Mouse (Mus musculus) myocyte (in vitro differentiated cells): ENCODE measurements around the gene Slc25a43. TPM values are rescaled to one million over a fixed set of nuclear protein-coding genes. Genes with fewer than 3 reads are reported as not detected.

Source experiments
- H3K27me3 ChIP-seq: one replicate; pipeline ENCODE4 v1.6.1; 2011; ENCODE audit not compliant: control insufficient read depth, insufficient read depth, insufficient read length
- H3K36me3 ChIP-seq: one replicate; pipeline ENCODE4 v1.6.1; 2011; ENCODE audit not compliant: control insufficient read depth, insufficient read depth
- H3K4me2 ChIP-seq: one replicate; pipeline ENCODE4 v1.6.1; 2011; ENCODE audit warnings: low read depth, control low read depth
- H3K4me3 ChIP-seq: one replicate; pipeline ENCODE4 v1.5.1; 2011; ENCODE audit warnings: mild to moderate bottlenecking, control low read depth, moderate library complexity
- H3K79me2 ChIP-seq: one replicate; pipeline ENCODE4 v1.6.1; 2011; ENCODE audit not compliant: control insufficient read depth, insufficient read depth
- H3ac ChIP-seq: one replicate; pipeline ENCODE4 v1.6.1; 2011; ENCODE audit not compliant: control insufficient read depth, insufficient read length
- CEBPB ChIP-seq: IDR thresholded peaks from 2 replicates; pipeline ENCODE4 v1.6.1; 2011; ENCODE audit warnings: mild to moderate bottlenecking, moderate library complexity; ENCODE audit not compliant: poor library complexity, insufficient read depth, severe bottlenecking
- E2F4 ChIP-seq: IDR thresholded peaks from one replicate; pipeline ENCODE4 v1.6.1; 2011; ENCODE audit warnings: mild to moderate bottlenecking, control low read depth, moderate library complexity; ENCODE audit not compliant: insufficient read depth
- MAX ChIP-seq: IDR thresholded peaks from one replicate; pipeline ENCODE4 v1.6.1; 2011; ENCODE audit warnings: low read depth, mild to moderate bottlenecking, control low read depth
- MYOD1 ChIP-seq, 3 experiments: IDR thresholded peaks; one replicate each; pipeline ENCODE4 v1.6.1; 2011; ENCODE audit warnings: control low read depth in 2 of 3, low read depth in 2 of 3, mild to moderate bottlenecking in 2 of 3, moderate library complexity in 1 of 3; ENCODE audit not compliant: insufficient read length in 2 of 3, control insufficient read depth in 1 of 3
- MYOG ChIP-seq, 3 experiments: IDR thresholded peaks; one replicate each; pipeline ENCODE4 v1.6.1; 2011; ENCODE audit warnings: control low read depth in 2 of 3, low read depth in 2 of 3, mild to moderate bottlenecking in 2 of 3; ENCODE audit not compliant: insufficient read length in 2 of 3, control insufficient read depth in 1 of 3, insufficient read depth in 1 of 3
- POLR2A ChIP-seq: IDR thresholded peaks from one replicate; pipeline ENCODE4 v1.6.1; 2011; ENCODE audit warnings: low read depth, mild to moderate bottlenecking, control low read depth, moderate library complexity; ENCODE audit not compliant: insufficient read length
- POLR2AphosphoS2 ChIP-seq: IDR thresholded peaks from one replicate; pipeline ENCODE4 v1.6.1; 2011; ENCODE audit warnings: low read depth, control low read depth; ENCODE audit not compliant: insufficient read length
- REST ChIP-seq: IDR thresholded peaks from one replicate; pipeline ENCODE4 v1.6.1; 2011; ENCODE audit warnings: mild to moderate bottlenecking, control low read depth, moderate library complexity; ENCODE audit not compliant: insufficient read depth, insufficient read length
- SRF ChIP-seq: IDR thresholded peaks from one replicate; pipeline ENCODE4 v1.6.1; 2011; ENCODE audit warnings: low read depth; ENCODE audit not compliant: control insufficient read depth, insufficient read length
- TCF12 ChIP-seq: IDR thresholded peaks from one replicate; pipeline ENCODE4 v1.6.1; 2011; ENCODE audit warnings: mild to moderate bottlenecking, control low read depth; ENCODE audit not compliant: poor library complexity, insufficient read depth, severe bottlenecking
- TCF3 ChIP-seq: IDR thresholded peaks from one replicate; pipeline ENCODE4 v1.6.1; 2011; ENCODE audit warnings: low read depth, control low read depth; ENCODE audit not compliant: insufficient read length
- USF1 ChIP-seq: IDR thresholded peaks from one replicate; pipeline ENCODE4 v1.6.1; 2011; ENCODE audit warnings: low read depth, mild to moderate bottlenecking, control low read depth, moderate library complexity
- polyA plus RNA-seq: library from polyadenylated mRNA; unstranded; fragments of >200 nt; fragmentation: generic; extraction: Trizol; gene quantifications from one replicate; pipeline ENCODE4 v1.2.1, GENCODE M21; 2012; ENCODE audit warnings: missing spikeins

Gene Slc25a43
- polyA plus RNA-seq, 1 experiment, result 1.1 TPM

- no peak overlapping the region for H3K4me3 ChIP-seq
- no peaks in the 10 kb centered on the region for H3K79me2 ChIP-seq
- H3K27me3 ChIP-seq, result no peaks in the 10 kb centered on the region
- TF ChIP-seq POLR2AphosphoS2, result no peak
- TF ChIP-seq POLR2A, result no peak
- TF ChIP-seq CEBPB, result no peak
- no peak for TF ChIP-seq E2F4
- TF ChIP-seq TCF3, result no peak
- no peak for TF ChIP-seq TCF12
- no peak for TF ChIP-seq MYOD1 (IDR thresholded peaks at IDR 0.05; ENCODE audit: control insufficient read depth in 1 of 3, insufficient read length in 2 of 3, low read depth in 2 of 3)
- TF ChIP-seq MAX, result no peak
- no peak for TF ChIP-seq USF1
- no peak for TF ChIP-seq MYOG (IDR thresholded peaks at IDR 0.05; ENCODE audit: control insufficient read depth in 1 of 3, insufficient read depth in 1 of 3, insufficient read length in 2 of 3, low read depth in 2 of 3)
- no peak for TF ChIP-seq SRF
- no peak for TF ChIP-seq REST
- no peak overlapping the region for H3K4me2 ChIP-seq
- H3K36me3 ChIP-seq, result no peaks in the 10 kb centered on the region
- no peak overlapping the region for H3ac ChIP-seq
Measured at GRCm38 (mm10) chrX:36820201-36820600, 76.7 kb downstream of the Slc25a43 start.

- Histone ChIP-seq H3K4me2 (no peak overlapping the region), H3K4me3 (no peak overlapping the region), H3K36me3 (no peaks in the 10 kb centered on the region), H3K27me3 (no peaks in the 10 kb centered on the region), H3K79me2 (no peaks in the 10 kb centered on the region), H3ac (no peak overlapping the region)
- no peak for TF ChIP-seq MAX
- TF ChIP-seq REST, result no peak
- no peak for TF ChIP-seq TCF3
- TF ChIP-seq MYOG (IDR thresholded peaks at IDR 0.05; ENCODE audit: control insufficient read depth in 1 of 3, insufficient read depth in 1 of 3, insufficient read length in 2 of 3, low read depth in 2 of 3), result no peak
- no peak for TF ChIP-seq TCF12
- no peak for TF ChIP-seq MYOD1 (IDR thresholded peaks at IDR 0.05; ENCODE audit: control insufficient read depth in 1 of 3, insufficient read length in 2 of 3, low read depth in 2 of 3)
- TF ChIP-seq CEBPB, result no peak
- no peak for TF ChIP-seq POLR2AphosphoS2
- TF ChIP-seq SRF, result no peak
- no peak for TF ChIP-seq POLR2A
- no peak for TF ChIP-seq USF1
- TF ChIP-seq E2F4, result no peak
Measured at GRCm38 (mm10) chrX:36823932-36824711, 80.7 kb downstream of the Slc25a43 start.

- no peaks in the 10 kb centered on the region for H3K27me3 ChIP-seq
- H3K79me2 ChIP-seq, result no peaks in the 10 kb centered on the region
- no peak overlapping the region for H3ac ChIP-seq
- H3K4me2 ChIP-seq, result no peak overlapping the region
- TF ChIP-seq TCF3, result no peak
- no peak for TF ChIP-seq SRF
- TF ChIP-seq USF1, result no peak
- no peak for TF ChIP-seq CEBPB
- TF ChIP-seq MYOG (IDR thresholded peaks at IDR 0.05; ENCODE audit: control insufficient read depth in 1 of 3, insufficient read depth in 1 of 3, insufficient read length in 2 of 3, low read depth in 2 of 3), result no peak
- no peak for TF ChIP-seq MYOD1 (IDR thresholded peaks at IDR 0.05; ENCODE audit: control insufficient read depth in 1 of 3, insufficient read length in 2 of 3, low read depth in 2 of 3)
- TF ChIP-seq TCF12, result no peak
- no peak for TF ChIP-seq REST
- TF ChIP-seq E2F4, result no peak
- no peak for TF ChIP-seq POLR2A
- TF ChIP-seq POLR2AphosphoS2, result no peak
- no peak for TF ChIP-seq MAX
- H3K36me3 ChIP-seq, result no peaks in the 10 kb centered on the region
- H3K4me3 ChIP-seq, result no peak overlapping the region
Measured at GRCm38 (mm10) chrX:36825032-36825431, 81.6 kb downstream of the Slc25a43 start.

Other genes with a start within 250 kb of the Slc25a43 start
- 43.9 TPM for gene Pgrmc1, start 145.5 kb upstream of the Slc25a43 start, polyA plus RNA-seq
- gene Akap17b, start 98.3 kb upstream of the Slc25a43 start, polyA plus RNA-seq, result 0.32 TPM
- gene Slc25a5, start 52.0 kb downstream of the Slc25a43 start, polyA plus RNA-seq, result 684 TPM
- 52.1 TPM for gene Ube2a, start 130.2 kb downstream of the Slc25a43 start, polyA plus RNA-seq
- gene C330007P06Rik, start 130.5 kb downstream of the Slc25a43 start, polyA plus RNA-seq, result 6.6 TPM
- 2.9 TPM for gene Nkrf, start 159.2 kb downstream of the Slc25a43 start, polyA plus RNA-seq
- 8.3 TPM for gene Sept6, start 248.1 kb downstream of the Slc25a43 start, polyA plus RNA-seq